Mouse (Mus musculus): ENCODE data around the gene Emilin3. TPM values are rescaled to one million over a fixed set of nuclear protein-coding genes. Genes with fewer than 3 reads are reported as not detected.

Gene Emilin3
- polyA plus RNA-seq, 1 experiment, result not detected

DNA sequence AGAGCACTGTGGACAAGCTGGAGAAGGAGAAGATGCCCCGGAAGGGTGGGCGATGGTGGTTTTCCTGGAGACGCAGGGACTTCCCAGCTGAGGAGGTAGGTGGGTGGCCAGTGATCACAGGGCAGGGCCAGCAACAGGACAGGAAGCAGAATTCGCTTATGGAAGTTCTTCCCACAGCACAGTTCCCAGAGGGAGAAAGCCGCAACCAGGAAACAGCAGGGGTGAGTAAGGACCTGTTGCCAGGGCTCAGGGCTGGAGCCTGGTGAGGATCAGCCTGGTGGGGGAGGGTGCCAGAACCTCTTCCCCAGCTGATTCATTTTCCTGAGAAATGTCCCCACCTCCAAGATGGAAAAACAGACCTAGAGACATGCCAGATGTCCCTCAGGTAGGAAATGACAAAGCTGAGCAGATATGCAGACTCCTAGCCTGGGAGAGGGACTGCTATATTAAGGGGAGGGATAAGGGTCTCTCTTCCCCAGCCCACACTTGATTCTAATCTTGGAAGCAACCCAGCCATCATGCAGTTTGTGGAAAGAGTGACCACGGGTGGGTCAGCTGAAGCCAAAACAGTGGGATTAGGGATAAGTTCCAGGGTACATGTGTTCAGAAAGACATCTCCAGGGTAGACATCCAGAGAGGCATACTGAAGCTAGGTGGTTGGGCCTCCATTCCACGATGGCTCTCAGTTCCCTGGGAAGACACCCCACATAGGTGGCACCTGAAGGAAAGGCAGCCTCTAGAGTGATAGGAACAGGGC, 10.3 kb downstream of the Emilin3 start:
- Histone ChIP-seq H3K4me2 (ENCODE audit: low read depth) (no peak overlapping the region), H3K79me2 (ENCODE audit: control insufficient read depth, insufficient read depth) (no peaks in the 10 kb centered on the region), H3K4me3 (no peak overlapping the region), H3K36me3 (ENCODE audit: control insufficient read depth, insufficient read depth) (no peaks in the 10 kb centered on the region), H3K27me3 (ENCODE audit: control insufficient read depth, insufficient read depth, insufficient read length) (no peaks in the 10 kb centered on the region), H3ac (ENCODE audit: control insufficient read depth, insufficient read length) (no peak overlapping the region)
- TF ChIP-seq TCF3 (IDR thresholded peaks at IDR 0.05; ENCODE audit: insufficient read length, low read depth), result no peak
- no peak for TF ChIP-seq POLR2A (IDR thresholded peaks at IDR 0.05; ENCODE audit: insufficient read length, low read depth)
- TF ChIP-seq MYOD1 (IDR thresholded peaks at IDR 0.05; ENCODE audit: control insufficient read depth in 1 of 3, insufficient read length in 2 of 3, low read depth in 2 of 3), result no peak
- no peak for TF ChIP-seq MYOG (IDR thresholded peaks at IDR 0.05; ENCODE audit: control insufficient read depth in 1 of 3, insufficient read depth in 1 of 3, insufficient read length in 2 of 3, low read depth in 2 of 3)
- no peak for TF ChIP-seq REST (IDR thresholded peaks at IDR 0.05; ENCODE audit: insufficient read depth, insufficient read length)
- no peak for TF ChIP-seq TCF12 (IDR thresholded peaks at IDR 0.05; ENCODE audit: insufficient read depth, poor library complexity, severe bottlenecking)
- TF ChIP-seq POLR2AphosphoS2 (IDR thresholded peaks at IDR 0.05; ENCODE audit: insufficient read length, low read depth), result no peak
- no peak for TF ChIP-seq MAX (IDR thresholded peaks at IDR 0.05; ENCODE audit: low read depth)
- TF ChIP-seq CEBPB (IDR thresholded peaks at IDR 0.05; ENCODE audit: insufficient read depth, poor library complexity, severe bottlenecking), result no peak
- TF ChIP-seq USF1 (IDR thresholded peaks at IDR 0.05; ENCODE audit: low read depth), result no peak
- no peak for TF ChIP-seq E2F4 (IDR thresholded peaks at IDR 0.05; ENCODE audit: insufficient read depth)
- TF ChIP-seq SRF (IDR thresholded peaks at IDR 0.05; ENCODE audit: control insufficient read depth, insufficient read length, low read depth), result no peak

DNA sequence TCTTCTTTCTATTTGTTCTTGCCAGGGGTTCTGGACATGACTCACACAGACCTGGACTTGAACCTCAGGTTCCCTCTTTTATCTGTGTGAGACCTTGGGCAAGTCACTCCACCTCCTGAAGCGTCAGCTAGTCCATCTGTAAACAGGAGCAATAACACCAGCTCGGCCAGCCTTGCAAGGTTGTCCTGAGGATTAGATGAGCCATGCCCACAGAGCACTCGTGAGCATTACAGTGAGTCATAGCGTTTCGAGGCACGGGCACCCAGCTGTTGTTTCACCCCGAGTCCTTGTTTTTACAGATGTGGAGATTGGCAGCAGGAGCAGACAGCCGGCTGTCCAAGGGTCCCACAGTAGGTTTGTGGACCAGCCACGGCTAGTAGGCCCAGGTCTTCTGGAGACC, 20.4 kb downstream of the Emilin3 start:
- Histone ChIP-seq H3K79me2 (ENCODE audit: control insufficient read depth, insufficient read depth) (no peaks in the 10 kb centered on the region), H3K4me2 (ENCODE audit: low read depth) (no peak overlapping the region), H3K4me3 (no peak overlapping the region), H3K27me3 (ENCODE audit: control insufficient read depth, insufficient read depth, insufficient read length) (no peaks in the 10 kb centered on the region), H3K36me3 (ENCODE audit: control insufficient read depth, insufficient read depth) (no peaks in the 10 kb centered on the region), H3ac (ENCODE audit: control insufficient read depth, insufficient read length) (no peak overlapping the region)
- TF ChIP-seq USF1 (IDR thresholded peaks at IDR 0.05; ENCODE audit: low read depth) (no peak), MYOG (IDR thresholded peaks at IDR 0.05; ENCODE audit: control insufficient read depth in 1 of 3, insufficient read depth in 1 of 3, insufficient read length in 2 of 3, low read depth in 2 of 3) (peak in 1 of 3 experiments; percentile 47), MYOD1 (IDR thresholded peaks at IDR 0.05; ENCODE audit: control insufficient read depth in 1 of 3, insufficient read length in 2 of 3, low read depth in 2 of 3) (peak in 2 of 3 experiments; percentile 80)

DNA sequence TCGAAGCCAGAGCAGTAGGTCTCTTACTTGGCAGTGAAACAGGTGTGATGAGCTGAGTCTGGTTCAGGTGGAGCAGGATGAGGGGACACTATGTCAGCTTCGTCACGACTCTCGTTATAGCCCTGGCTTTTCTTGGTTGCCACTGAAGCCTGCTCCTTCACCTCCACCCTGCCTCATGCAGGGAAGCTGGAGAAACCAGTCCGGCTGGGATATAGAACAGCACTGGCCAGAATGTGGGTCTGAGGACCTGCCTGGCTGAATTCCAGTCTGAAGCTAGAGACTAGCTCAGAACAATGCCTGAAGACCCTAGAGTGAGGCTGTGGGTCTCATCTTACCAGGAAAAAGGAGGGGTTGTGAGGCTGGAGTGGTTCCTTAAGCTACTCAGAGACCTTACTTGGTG, 21.1 kb downstream of the Emilin3 start:
- Histone ChIP-seq H3K4me2 (ENCODE audit: low read depth) (no peak overlapping the region), H3K4me3 (no peak overlapping the region), H3K36me3 (ENCODE audit: control insufficient read depth, insufficient read depth) (no peaks in the 10 kb centered on the region), H3ac (ENCODE audit: control insufficient read depth, insufficient read length) (no peak overlapping the region), H3K27me3 (ENCODE audit: control insufficient read depth, insufficient read depth, insufficient read length) (no peaks in the 10 kb centered on the region), H3K79me2 (ENCODE audit: control insufficient read depth, insufficient read depth) (no peaks in the 10 kb centered on the region)
- TF ChIP-seq USF1 (IDR thresholded peaks at IDR 0.05; ENCODE audit: low read depth), result no peak
- no peak for TF ChIP-seq MYOG (IDR thresholded peaks at IDR 0.05; ENCODE audit: control insufficient read depth in 1 of 3, insufficient read depth in 1 of 3, insufficient read length in 2 of 3, low read depth in 2 of 3)
- no peak for TF ChIP-seq SRF (IDR thresholded peaks at IDR 0.05; ENCODE audit: control insufficient read depth, insufficient read length, low read depth)
- no peak for TF ChIP-seq POLR2AphosphoS2 (IDR thresholded peaks at IDR 0.05; ENCODE audit: insufficient read length, low read depth)
- TF ChIP-seq REST (IDR thresholded peaks at IDR 0.05; ENCODE audit: insufficient read depth, insufficient read length), result no peak
- TF ChIP-seq MYOD1 (IDR thresholded peaks at IDR 0.05; ENCODE audit: control insufficient read depth in 1 of 3, insufficient read length in 2 of 3, low read depth in 2 of 3), result no peak
- no peak for TF ChIP-seq MAX (IDR thresholded peaks at IDR 0.05; ENCODE audit: low read depth)
- no peak for TF ChIP-seq CEBPB (IDR thresholded peaks at IDR 0.05; ENCODE audit: insufficient read depth, poor library complexity, severe bottlenecking)
- TF ChIP-seq TCF12 (IDR thresholded peaks at IDR 0.05; ENCODE audit: insufficient read depth, poor library complexity, severe bottlenecking), result no peak
- TF ChIP-seq TCF3 (IDR thresholded peaks at IDR 0.05; ENCODE audit: insufficient read length, low read depth), result no peak
- TF ChIP-seq E2F4 (IDR thresholded peaks at IDR 0.05; ENCODE audit: insufficient read depth), result no peak
- no peak for TF ChIP-seq POLR2A (IDR thresholded peaks at IDR 0.05; ENCODE audit: insufficient read length, low read depth)

DNA sequence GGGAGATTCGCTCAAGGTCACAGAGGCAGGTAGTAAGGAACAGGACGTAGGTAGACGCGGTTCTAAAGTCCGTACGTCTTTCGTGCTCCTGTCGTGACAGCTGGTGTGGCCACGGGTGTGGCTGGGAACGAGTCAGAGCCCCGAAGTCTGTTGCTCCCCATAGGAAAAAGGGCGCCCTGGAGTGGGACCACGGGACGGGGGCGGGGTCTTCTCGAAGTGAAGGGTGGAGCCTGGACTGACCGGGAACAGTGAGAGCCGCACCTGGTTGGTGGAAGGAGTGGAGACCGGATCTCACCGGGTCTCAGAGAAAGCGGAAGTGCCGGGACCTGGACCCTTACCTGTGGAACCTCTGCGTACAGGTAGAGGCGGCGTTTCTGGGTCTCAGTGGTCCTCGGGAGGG, 24.3 kb downstream of the Emilin3 start:
- H3K27me3 ChIP-seq (ENCODE audit: control insufficient read depth, insufficient read depth, insufficient read length), result no peaks in the 10 kb centered on the region
- TF ChIP-seq USF1 (IDR thresholded peaks at IDR 0.05; ENCODE audit: low read depth), result no peak
- H3ac ChIP-seq (ENCODE audit: control insufficient read depth, insufficient read length), result no peak overlapping the region
- no peak overlapping the region for H3K4me3 ChIP-seq
- no peaks in the 10 kb centered on the region for H3K36me3 ChIP-seq (ENCODE audit: control insufficient read depth, insufficient read depth)
- H3K79me2 ChIP-seq (ENCODE audit: control insufficient read depth, insufficient read depth), result no peaks in the 10 kb centered on the region
- H3K4me2 ChIP-seq (ENCODE audit: low read depth), result no peak overlapping the region

DNA sequence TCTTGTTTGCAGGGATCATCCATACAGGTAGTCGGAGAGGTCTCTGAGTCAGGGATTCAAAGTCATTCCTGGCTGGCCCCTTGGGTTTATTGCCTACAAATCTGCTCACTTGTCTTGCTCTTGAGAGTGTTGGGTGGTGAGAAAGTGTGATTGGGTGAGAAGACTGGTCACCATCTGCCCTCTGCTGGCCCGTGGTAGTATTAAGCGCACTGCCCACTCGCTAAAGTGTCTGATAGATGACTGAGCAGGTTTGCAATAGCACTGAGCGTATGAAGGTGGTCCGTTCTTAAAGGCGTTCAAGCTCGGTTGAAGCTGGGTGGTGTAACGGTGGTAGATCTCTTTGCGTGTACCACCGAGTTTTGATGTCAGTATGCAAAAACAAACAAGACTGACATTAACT, 24.8 kb downstream of the Emilin3 start:
- TF ChIP-seq MYOG (IDR thresholded peaks at IDR 0.05; ENCODE audit: control insufficient read depth in 1 of 3, insufficient read depth in 1 of 3, insufficient read length in 2 of 3, low read depth in 2 of 3), result no peak
- no peak for TF ChIP-seq TCF12 (IDR thresholded peaks at IDR 0.05; ENCODE audit: insufficient read depth, poor library complexity, severe bottlenecking)
- Histone ChIP-seq H3ac (ENCODE audit: control insufficient read depth, insufficient read length) (no peak overlapping the region), H3K79me2 (ENCODE audit: control insufficient read depth, insufficient read depth) (no peaks in the 10 kb centered on the region), H3K27me3 (ENCODE audit: control insufficient read depth, insufficient read depth, insufficient read length) (no peaks in the 10 kb centered on the region), H3K36me3 (ENCODE audit: control insufficient read depth, insufficient read depth) (no peaks in the 10 kb centered on the region), H3K4me3 (no peak overlapping the region), H3K4me2 (ENCODE audit: low read depth) (no peak overlapping the region)

Data from myocyte (in vitro differentiated cells).